Mouse (Mus musculus) E14TG2a.4 (cell line): ENCODE measurements at regions not wholly inside any gene's neighbourhood (a gene's known extent, or its start where the extent isn't known, plus 50 kb on each side); places are given as distances from the start of the nearest gene placed in this dataset.

Experiments
- CTCF ChIP-seq: conservative IDR thresholded peaks from 2 replicates; pipeline ENCODE4 v1.5.1; 2014; ENCODE audit warnings: low read length
- POU5F1 ChIP-seq: IDR thresholded peaks from 2 replicates; pipeline ENCODE4 v1.6.1; 2014; ENCODE audit warnings: low read length, borderline replicate concordance

- TF ChIP-seq CTCF (no peak), POU5F1 (no peak)
Measured at GRCm38 (mm10) chr13:99579596-99580175, 63.3 kb upstream of the Map1b start.
